Mouse (Mus musculus): ENCODE measurements around the gene Eml6. TPM values are rescaled to one million over a fixed set of nuclear protein-coding genes. Genes with fewer than 3 reads are reported as not detected.
"Not testable (repeated sequence)": the region's sequence is repeated elsewhere in the genome, so short reads cannot be mapped to it uniquely, and the experiment has no call there.

Eml6 gene
- polyA plus RNA-seq, 1 experiment from 2014 or later: 0.52 TPM

GRCm38 (mm10) chr11:29840606-29841227, 185.1 kb downstream of the Eml6 start:
- H3K4me2 ChIP-seq: no peak overlapping the region
- no peak overlapping the region for H3K4me3 ChIP-seq
- peaks cover 18% of the 10 kb centered on the region for H3K4me1 ChIP-seq
- no peaks in the 10 kb centered on the region for H3K27me3 ChIP-seq (replicated peaks)
- H3K36me3 ChIP-seq: no peaks in the 10 kb centered on the region
- H3K27ac ChIP-seq (replicated peaks): peak overlapping the region; percentile 91
- 79% methylated on average over 3 of the region's 3 CpGs for WGBS
- H3K9me3 ChIP-seq: peaks cover 7% of the 10 kb centered on the region; the same call in 1 of the 2 replicates
- H3K9ac ChIP-seq: no peak overlapping the region
- ATAC-seq (ENCODE audit: extremely low read depth, insufficient number of reproducible peaks, low FRiP score, low TSS enrichment): no peak

- Histone ChIP-seq H3K9me3 (peaks cover 7% of the 10 kb centered on the region; the same call in 1 of the 2 replicates), H3K9ac (no peak overlapping the region), H3K27ac (replicated peaks) (peak overlapping the region; percentile 91), H3K36me3 (no peaks in the 10 kb centered on the region), H3K27me3 (replicated peaks) (no peaks in the 10 kb centered on the region), H3K4me3 (no peak overlapping the region), H3K4me1 (peaks cover 18% of the 10 kb centered on the region), H3K4me2 (no peak overlapping the region)
- ATAC-seq (ENCODE audit: extremely low read depth, insufficient number of reproducible peaks, low FRiP score, low TSS enrichment): peak; percentile 91
- 13% methylated on average over 3 of the region's 3 CpGs for WGBS
These were observed 186.1 kb downstream of the Eml6 start for GRCm38 (mm10) chr11:29839781-29840180.

DNA sequence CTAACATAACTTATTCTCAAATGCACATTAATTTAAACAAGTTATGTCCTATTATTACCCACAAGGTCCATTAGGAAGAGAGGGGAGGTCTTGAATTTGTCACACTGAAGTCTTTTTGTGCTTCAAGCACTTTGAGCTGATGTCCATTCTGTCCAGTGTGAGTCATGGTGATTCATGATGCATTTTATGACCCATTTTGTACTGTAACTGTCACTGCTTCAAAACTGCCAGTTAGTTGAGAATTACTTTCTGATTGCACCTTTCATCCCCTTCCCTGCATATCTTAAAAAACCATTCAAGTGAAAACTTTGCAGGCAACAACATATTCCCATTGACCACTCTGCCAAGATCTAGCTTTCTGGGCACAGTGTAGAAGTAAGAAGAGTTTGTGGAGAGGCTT, 188.8 kb downstream of the Eml6 start:
- H3K4me2 ChIP-seq: no peak overlapping the region
- H3K4me1 ChIP-seq: peaks cover 18% of the 10 kb centered on the region

GRCm38 (mm10) chr11:29827729-29828128, 198.1 kb downstream of the Eml6 start:
- H3K36me3 ChIP-seq: no peaks in the 10 kb centered on the region
- H3K27me3 ChIP-seq (replicated peaks): peaks cover 23% of the 10 kb centered on the region
- H3K9me3 ChIP-seq: no peaks in the 10 kb centered on the region
- WGBS: 68% methylated on average over 2 of the region's 2 CpGs
- H3K9ac ChIP-seq: no peak overlapping the region
- H3K4me3 ChIP-seq: no peak overlapping the region
- H3K4me2 ChIP-seq: no peak overlapping the region
- H3K27ac ChIP-seq (replicated peaks): no peak overlapping the region
- ATAC-seq (ENCODE audit: extremely low read depth, insufficient number of reproducible peaks, low FRiP score, low TSS enrichment): no peak
- peaks cover 27% of the 10 kb centered on the region for H3K4me1 ChIP-seq

More for the DNA sequence above, 188.8 kb downstream of the Eml6 start:
- no peak for ATAC-seq (ENCODE audit: extremely low read depth, insufficient number of reproducible peaks, low FRiP score, low TSS enrichment)
- Histone ChIP-seq H3K4me3 (no peak overlapping the region), H3K9ac (no peak overlapping the region), H3K27ac (replicated peaks) (no peak overlapping the region), H3K9me3 (no peaks in the 10 kb centered on the region), H3K27me3 (replicated peaks) (no peaks in the 10 kb centered on the region), H3K36me3 (no peaks in the 10 kb centered on the region)

- Histone ChIP-seq H3K9me3 (no peaks in the 10 kb centered on the region), H3K4me2 (no peak overlapping the region), H3K36me3 (no peaks in the 10 kb centered on the region), H3K9ac (peak overlapping the region; percentile 42; the same call in 1 of the 2 replicates), H3K27ac (replicated peaks) (peak overlapping the region; percentile 59; the same call in 1 of the 2 replicates), H3K4me3 (no peak overlapping the region), H3K27me3 (replicated peaks) (peaks cover 23% of the 10 kb centered on the region), H3K4me1 (peaks cover 27% of the 10 kb centered on the region)
- WGBS: 83% methylated on average over 1 of the region's 1 CpGs
- no peak for ATAC-seq (ENCODE audit: extremely low read depth, insufficient number of reproducible peaks, low FRiP score, low TSS enrichment)
These were observed 199.8 kb downstream of the Eml6 start for GRCm38 (mm10) chr11:29826001-29826400.

- H3K36me3 ChIP-seq; ATAC-seq (ENCODE audit: extremely low read depth, insufficient number of reproducible peaks, low FRiP score, low TSS enrichment); H3K9me3 ChIP-seq: not testable (repeated sequence)
- Histone ChIP-seq H3K27ac (replicated peaks) (peak within 1 kb of the TSS; percentile 59), H3K9ac (peak within 1 kb of the TSS; percentile 56), H3K27me3 (replicated peaks) (peaks cover 23% of the 10 kb centered on the region), H3K4me3 (peak within 1 kb of the TSS; percentile 47), H3K4me1 (peaks cover 27% of the 10 kb centered on the region), H3K4me2 (peak within 1 kb of the TSS; percentile 77)
- 20% methylated on average over 21 of the region's 21 CpGs for WGBS
These were observed 200.5 kb downstream of the Eml6 start, which contains the start of gene 4931440F15Rik for GRCm38 (mm10) chr11:29825271-29825718. Gene 4931440F15Rik (minus strand): TSS chr11:29825668.

DNA sequence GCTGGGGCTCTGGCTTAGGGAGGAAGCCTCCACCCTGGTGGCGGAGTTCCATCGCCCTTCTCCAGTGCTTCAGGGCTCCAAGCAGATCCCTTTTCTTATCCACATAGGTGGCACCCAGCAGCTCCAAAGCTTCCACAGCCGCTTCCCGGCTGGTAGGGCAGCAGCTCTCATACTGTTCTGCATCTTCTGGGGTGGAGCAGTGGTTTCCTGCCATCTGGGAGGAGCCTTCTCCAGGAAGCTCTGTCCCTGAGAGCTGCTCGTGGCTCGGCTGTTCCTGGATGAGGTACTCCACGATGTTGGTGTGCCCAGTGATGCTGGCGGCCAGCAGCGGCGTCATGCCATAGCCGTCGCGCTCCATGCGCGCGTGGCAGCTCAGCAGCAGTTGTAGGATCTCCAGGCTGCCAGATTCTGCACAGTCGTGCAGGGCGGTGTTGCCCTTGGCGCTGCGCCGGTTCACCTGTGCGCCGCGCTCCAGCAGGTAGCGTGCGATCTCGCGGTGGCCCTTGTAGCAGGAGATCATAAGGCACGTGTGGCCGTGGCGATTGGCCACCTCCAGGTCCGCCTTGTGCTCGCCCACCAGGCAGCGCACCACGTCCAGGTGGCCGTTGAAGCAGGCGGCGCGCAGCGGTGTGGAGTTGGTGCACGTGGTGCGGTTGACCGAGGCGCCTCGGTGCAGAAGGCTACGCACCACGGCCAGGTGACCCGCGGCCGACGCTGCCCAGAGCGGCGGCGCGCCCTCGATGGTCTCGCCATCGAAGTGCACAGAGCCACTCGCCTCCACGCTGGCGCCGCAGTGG, 201.2 kb downstream of the Eml6 start:
- H3K27ac ChIP-seq (replicated peaks); H3K9me3 ChIP-seq; H3K36me3 ChIP-seq: not testable (repeated sequence)
- H3K9ac ChIP-seq: peak overlapping the region; percentile 56
- peak overlapping the region; percentile 47 for H3K4me3 ChIP-seq
- peak overlapping the region; percentile 77 for H3K4me2 ChIP-seq
- 8% methylated on average over 56 of the region's 62 CpGs for WGBS
- peaks cover 27% of the 10 kb centered on the region for H3K4me1 ChIP-seq
- H3K27me3 ChIP-seq (replicated peaks): peaks cover 23% of the 10 kb centered on the region
- peak; percentile 44; the same call in 1 of the 2 replicates for ATAC-seq (ENCODE audit: extremely low read depth, insufficient number of reproducible peaks, low FRiP score, low TSS enrichment)

DNA sequence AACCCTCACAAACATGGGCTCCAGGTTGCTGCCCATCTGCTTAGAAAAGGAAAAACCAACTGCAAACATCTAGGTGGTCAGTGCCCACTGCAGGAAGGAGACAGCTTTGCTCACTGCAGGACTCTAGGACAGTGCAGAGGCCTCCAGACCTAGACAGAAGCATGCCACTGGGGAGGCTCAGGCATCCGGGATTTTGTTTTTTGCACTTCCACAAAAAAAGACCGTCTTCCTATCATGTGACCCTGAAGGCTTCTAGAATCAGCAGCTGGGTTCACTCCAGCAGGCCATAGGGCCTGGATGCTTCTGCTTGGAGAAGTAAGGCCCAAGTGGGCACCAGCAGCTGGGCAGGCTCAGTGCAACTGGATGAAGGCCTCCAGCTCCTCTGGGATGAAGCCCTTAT, 202.7 kb downstream of the Eml6 start:
- H3K36me3 ChIP-seq: no peaks in the 10 kb centered on the region
- no peak overlapping the region for H3K9ac ChIP-seq
- H3K27me3 ChIP-seq (replicated peaks): peaks cover 23% of the 10 kb centered on the region
- no peak for ATAC-seq (ENCODE audit: extremely low read depth, insufficient number of reproducible peaks, low FRiP score, low TSS enrichment)
- H3K27ac ChIP-seq (replicated peaks): no peak overlapping the region
- H3K4me1 ChIP-seq: peaks cover 27% of the 10 kb centered on the region
- 70% methylated on average over 2 of the region's 2 CpGs for WGBS
- H3K4me2 ChIP-seq: no peak overlapping the region
- H3K9me3 ChIP-seq: no peaks in the 10 kb centered on the region
- H3K4me3 ChIP-seq: no peak overlapping the region

- H3K9me3 ChIP-seq: no peaks in the 10 kb centered on the region
- no peaks in the 10 kb centered on the region for H3K36me3 ChIP-seq
- no peaks in the 10 kb centered on the region for H3K27me3 ChIP-seq (replicated peaks)
- ATAC-seq (ENCODE audit: extremely low read depth, insufficient number of reproducible peaks, low FRiP score, low TSS enrichment): no peak
- no peak overlapping the region for H3K9ac ChIP-seq
- peaks cover 33% of the 10 kb centered on the region for H3K4me1 ChIP-seq
- peak overlapping the region; percentile 60 for H3K27ac ChIP-seq (replicated peaks)
- H3K4me3 ChIP-seq: no peak overlapping the region
- H3K4me2 ChIP-seq: no peak overlapping the region
These were observed 210.2 kb downstream of the Eml6 start for GRCm38 (mm10) chr11:29815670-29816069.

GRCm38 (mm10) chr11:29815261-29815660, 210.6 kb downstream of the Eml6 start:
- no peaks in the 10 kb centered on the region for H3K36me3 ChIP-seq
- H3K27me3 ChIP-seq (replicated peaks): no peaks in the 10 kb centered on the region
- no peaks in the 10 kb centered on the region for H3K9me3 ChIP-seq
- ATAC-seq (ENCODE audit: extremely low read depth, insufficient number of reproducible peaks, low FRiP score, low TSS enrichment): peak; percentile 80
- peak overlapping the region; percentile 60 for H3K27ac ChIP-seq (replicated peaks)
- no peak overlapping the region for H3K4me3 ChIP-seq
- peaks cover 33% of the 10 kb centered on the region for H3K4me1 ChIP-seq
- 12% methylated on average over 3 of the region's 3 CpGs for WGBS
- no peak overlapping the region for H3K4me2 ChIP-seq
- no peak overlapping the region for H3K9ac ChIP-seq

DNA sequence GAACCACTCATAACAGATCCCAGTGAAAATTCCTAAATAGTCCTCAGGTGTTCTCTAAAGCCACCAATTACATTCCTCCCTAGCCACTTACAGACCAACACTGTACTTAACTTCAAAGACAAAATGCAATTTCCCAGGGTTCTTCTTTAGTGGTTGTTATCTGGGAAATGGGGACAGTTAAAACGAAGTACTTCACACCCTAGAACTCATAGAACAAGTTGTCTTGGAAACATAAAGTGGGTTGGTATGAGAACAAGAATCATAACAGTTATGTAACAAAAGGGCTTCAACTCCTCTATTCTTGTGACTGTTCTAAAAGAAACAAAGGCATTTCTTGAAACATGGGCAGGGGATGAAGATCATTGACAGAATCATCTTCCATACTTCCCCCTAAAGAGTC, 212.6 kb downstream of the Eml6 start:
- H3K27ac ChIP-seq (replicated peaks): no peak overlapping the region
- no peak for ATAC-seq (ENCODE audit: extremely low read depth, insufficient number of reproducible peaks, low FRiP score, low TSS enrichment)
- H3K9me3 ChIP-seq: no peaks in the 10 kb centered on the region
- H3K27me3 ChIP-seq (replicated peaks): no peaks in the 10 kb centered on the region
- peaks cover 46% of the 10 kb centered on the region for H3K4me1 ChIP-seq
- 78% methylated on average over 1 of the region's 1 CpGs for WGBS
- H3K9ac ChIP-seq: no peak overlapping the region
- H3K36me3 ChIP-seq: no peaks in the 10 kb centered on the region
- no peak overlapping the region for H3K4me3 ChIP-seq
- no peak overlapping the region for H3K4me2 ChIP-seq

Data from heart, embryonic 13.5 days (tissue).